ENCODE assay signal across 25 mouse cellular contexts in the genomic region with DNA sequence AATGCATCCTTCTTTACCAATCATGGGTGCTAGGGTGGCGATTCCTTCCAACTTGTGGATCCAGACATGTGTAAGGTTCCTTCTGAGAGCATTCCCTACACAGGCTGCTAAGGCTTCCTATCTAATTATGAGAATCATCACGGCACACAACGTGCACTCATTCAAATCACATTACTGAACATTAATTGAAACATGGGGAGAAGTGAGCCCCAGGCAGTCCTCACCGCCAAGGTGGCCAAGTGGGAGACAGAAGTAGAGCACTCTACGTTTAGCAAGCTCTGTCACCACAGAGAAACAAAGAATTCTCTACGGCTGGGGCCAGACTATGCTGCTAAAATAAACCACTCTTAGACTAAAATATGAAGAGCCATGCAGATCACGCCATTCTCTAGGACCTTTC.
DNase-seq lines count a peak whose midpoint lies in the region; ATAC-seq and TF ChIP-seq lines count a peak whose summit lies in the region.
"Had no signal": no experiment of that assay in that cellular context is flagged by ENCODE, and none has a peak within 500 bp of the region (broad histone marks: within the 10 kb centered on the region; RNA-seq: fewer than 3 reads in every experiment).

No protein-coding gene starts in this region.

- no peaks in the 10 kb centered on the region for H3K9me3 ChIP-seq in heart, postnatal 0 days (replicated peaks; ENCODE audit: control insufficient read depth, low read length)
- H3K9me3 ChIP-seq in hindbrain, embryonic 16.5 days (ENCODE audit: control insufficient read depth, low read length): no peaks in the 10 kb centered on the region
- no peaks in the 10 kb centered on the region for H3K9me3 ChIP-seq in hindbrain, embryonic 11.5 days (ENCODE audit: control insufficient read depth, low read length)
- no peaks in the 10 kb centered on the region for H3K9me3 ChIP-seq in hindbrain, postnatal 0 days (ENCODE audit: low read length)
- H3K9me3 ChIP-seq: forebrain, embryonic 10.5 days; forebrain, embryonic 13.5 days; heart, embryonic 10.5 days; heart, embryonic 15.5 days had no signal

- H3K27me3 ChIP-seq in heart, postnatal 0 days (ENCODE audit: control insufficient read depth, insufficient read depth, low read length): no peaks in the 10 kb centered on the region
- H3K27me3 ChIP-seq in hindbrain, embryonic 16.5 days (replicated peaks; ENCODE audit: control insufficient read depth, insufficient read depth, low read length): no peaks in the 10 kb centered on the region
- no peaks in the 10 kb centered on the region for H3K27me3 ChIP-seq in hindbrain, embryonic 11.5 days (ENCODE audit: control insufficient read depth, insufficient read depth, low read length)
- no peaks in the 10 kb centered on the region for H3K27me3 ChIP-seq in hindbrain, postnatal 0 days (ENCODE audit: insufficient read depth, low read length)
- H3K27me3 ChIP-seq: forebrain, embryonic 13.5 days; heart, embryonic 15.5 days had no signal

- no peak overlapping the region for H3K9ac ChIP-seq in heart, postnatal 0 days (replicated peaks; ENCODE audit: low read depth, low read length)
- no peak overlapping the region for H3K9ac ChIP-seq in hindbrain, embryonic 16.5 days (ENCODE audit: low read depth, low read length)
- no peak overlapping the region for H3K9ac ChIP-seq in hindbrain, embryonic 11.5 days (ENCODE audit: low read depth, low read length)
- H3K9ac ChIP-seq in hindbrain, postnatal 0 days (replicated peaks; ENCODE audit: low read length): no peak overlapping the region
- H3K9ac ChIP-seq: forebrain, embryonic 13.5 days; heart, embryonic 15.5 days had no signal

- intact Hi-C loops in heart, postnatal 14 days (cut with DNase I): no loop called here

- H3K27ac ChIP-seq in heart, postnatal 0 days (ENCODE audit: low read depth): peak overlapping the region; percentile 23; the same call in 1 of the 2 replicates
- no peak overlapping the region for H3K27ac ChIP-seq in hindbrain, embryonic 16.5 days (ENCODE audit: low read depth, low read length)
- no peak overlapping the region for H3K27ac ChIP-seq in hindbrain, embryonic 11.5 days (ENCODE audit: low read depth, low read length)
- H3K27ac ChIP-seq in hindbrain, postnatal 0 days: no peak overlapping the region
- H3K27ac ChIP-seq: forebrain, embryonic 10.5 days; forebrain, embryonic 13.5 days; heart, adult 2 months; heart, embryonic 10.5 days; heart, embryonic 15.5 days had no signal

- no peak for DNase-seq in heart, postnatal 0 days (ENCODE audit: low spot score)
- no peak for DNase-seq in heart, postnatal 14 days
- no peak for DNase-seq in hindbrain, embryonic 11.5 days (ENCODE audit: low spot score)
- peak; percentile 31 for DNase-seq in brain, embryonic 14.5 days (ENCODE audit: low read depth)
- peak; percentile 24 for DNase-seq in hindbrain, postnatal 0 days (ENCODE audit: low spot score)
- DNase-seq: adrenal gland, adult 2 months; adrenal gland, postnatal 14 days; cerebellum, adult 11-12 months; cerebellum, adult 8-10 months; cerebellum, postnatal 10 days; cerebellum, postnatal 36 days; embryo, embryonic 11 days; gastrocnemius, postnatal 10 days; gastrocnemius, postnatal 36 days; heart, adult 2 months; heart, postnatal 36 days; kidney, adult 2 months had no signal

- peaks cover 45% of the 10 kb centered on the region for H3K4me1 ChIP-seq in heart, postnatal 0 days (ENCODE audit: control insufficient read depth, insufficient read depth)
- peaks cover 6% of the 10 kb centered on the region for H3K4me1 ChIP-seq in hindbrain, embryonic 16.5 days (ENCODE audit: control insufficient read depth, insufficient read depth, low read depth, low read length)
- no peaks in the 10 kb centered on the region for H3K4me1 ChIP-seq in hindbrain, embryonic 11.5 days (replicated peaks; ENCODE audit: control insufficient read depth, insufficient read depth, low read length)
- peaks cover 6% of the 10 kb centered on the region; the same call in 1 of the 2 replicates for H3K4me1 ChIP-seq in hindbrain, postnatal 0 days (ENCODE audit: insufficient read depth, low read length)

- no peak overlapping the region for H3K4me3 ChIP-seq in heart, postnatal 0 days (ENCODE audit: low read depth, low read length)
- H3K4me3 ChIP-seq in hindbrain, embryonic 16.5 days (ENCODE audit: low read length): no peak overlapping the region
- H3K4me3 ChIP-seq in hindbrain, embryonic 11.5 days (ENCODE audit: low read depth, low read length): no peak overlapping the region
- no peak overlapping the region for H3K4me3 ChIP-seq in hindbrain, postnatal 0 days (ENCODE audit: low read length)
- H3K4me3 ChIP-seq: forebrain, embryonic 10.5 days; forebrain, embryonic 13.5 days; heart, adult 2 months; heart, embryonic 10.5 days; heart, embryonic 15.5 days had no signal

- no peaks in the 10 kb centered on the region for H3K36me3 ChIP-seq in heart, postnatal 0 days (replicated peaks; ENCODE audit: control insufficient read depth, insufficient read depth, low read length)
- H3K36me3 ChIP-seq in hindbrain, embryonic 16.5 days (ENCODE audit: control insufficient read depth, insufficient read depth, low read length): no peaks in the 10 kb centered on the region
- no peaks in the 10 kb centered on the region for H3K36me3 ChIP-seq in hindbrain, embryonic 11.5 days (ENCODE audit: control insufficient read depth, insufficient read depth, low read length)
- H3K36me3 ChIP-seq in hindbrain, postnatal 0 days (ENCODE audit: insufficient read depth, low read length): no peaks in the 10 kb centered on the region
- H3K36me3 ChIP-seq: forebrain, embryonic 10.5 days; heart, embryonic 10.5 days; heart, embryonic 15.5 days had no signal

- no peak for TF ChIP-seq POLR2A in brain, embryonic 14.5 days (IDR thresholded peaks at IDR 0.05; ENCODE audit: borderline replicate concordance, extremely low read depth, insufficient read depth, insufficient read length, poor library complexity, severe bottlenecking)

- ATAC-seq in heart, postnatal 0 days (ENCODE audit: insufficient read depth, low read depth): no peak
- peak; percentile 41 for ATAC-seq in hindbrain, embryonic 16.5 days
- ATAC-seq in hindbrain, embryonic 11.5 days (ENCODE audit: low FRiP score): no peak
- peak; percentile 42; the same call in 1 of the 2 replicates for ATAC-seq in hindbrain, postnatal 0 days
- ATAC-seq: CD4-positive, CD25-positive, alpha-beta regulatory T cell, adult 4 months; forebrain, embryonic 13.5 days; forebrain, embryonic 16.5 days; intestine, postnatal 0 days had no signal

- H3K4me2 ChIP-seq in heart, postnatal 0 days (ENCODE audit: low read depth, low read length): no peak overlapping the region
- H3K4me2 ChIP-seq in hindbrain, embryonic 16.5 days (ENCODE audit: low read length): no peak overlapping the region
- no peak overlapping the region for H3K4me2 ChIP-seq in hindbrain, embryonic 11.5 days (replicated peaks; ENCODE audit: low read depth, low read length)
- no peak overlapping the region for H3K4me2 ChIP-seq in hindbrain, postnatal 0 days (ENCODE audit: low read depth, low read length)
- H3K4me2 ChIP-seq: forebrain, embryonic 13.5 days; heart, embryonic 15.5 days had no signal

- WGBS in heart, postnatal 0 days: 56% methylated on average over 7 of the region's 7 CpGs
- 62% methylated on average over 7 of the region's 7 CpGs for WGBS in hindbrain, embryonic 16.5 days
- 82% methylated on average over 7 of the region's 7 CpGs for WGBS in hindbrain, embryonic 11.5 days
- 61% methylated on average over 7 of the region's 7 CpGs for WGBS in hindbrain, postnatal 0 days

- no peak for TF ChIP-seq CTCF in heart, postnatal 0 days (IDR thresholded peaks at IDR 0.05; ENCODE audit: low read depth)
- TF ChIP-seq CTCF in brain, embryonic 14.5 days (IDR thresholded peaks at IDR 0.05; ENCODE audit: borderline replicate concordance, extremely low read depth, insufficient read depth, insufficient read length): no peak
- TF ChIP-seq CTCF in hindbrain, postnatal 0 days (IDR thresholded peaks at IDR 0.05; ENCODE audit: low read depth): no peak

- TF ChIP-seq EP300 in heart, postnatal 0 days (IDR thresholded peaks at IDR 0.05; ENCODE audit: low read depth): no peak

Comparison
In these comparisons a context has a peak if more than half of its experiments do, and no peak if none do; other contexts are left out.
1. ATAC-seq: peak in hindbrain, embryonic 16.5 days (single experiment) and hindbrain, postnatal 0 days (single experiment); none in heart, postnatal 0 days (single experiment) and hindbrain, embryonic 11.5 days (single experiment).
2. DNase-seq: peak in brain, embryonic 14.5 days (single experiment) and hindbrain, postnatal 0 days (single experiment); none in heart, postnatal 0 days (single experiment), heart, postnatal 14 days (0 of 2) and hindbrain, embryonic 11.5 days (single experiment).